Mouse (Mus musculus) embryonic facial prominence, embryonic 12.5 days (tissue): ENCODE results near the gene Lipi. TPM values are rescaled to one million over a fixed set of nuclear protein-coding genes. Genes with fewer than 3 reads are reported as not detected.

Source experiments
- ATAC-seq: fragments of 200-750 bp; cut with Nextera tagmentation; 2 replicates; pipeline ENCODE4 v1.8.0; 2017; ENCODE audit not compliant: insufficient number of reproducible peaks, insufficient read depth, low FRiP score, low TSS enrichment
- H3K27ac ChIP-seq: fragments of 300-500 bp; sonication (generic); 2 replicates; pipeline ENCODE4 v1.5.1; 2016; ENCODE audit warnings: mild to moderate bottlenecking
- H3K27me3 ChIP-seq: fragments of 300-500 bp; sonication (generic); 2 replicates; pipeline ENCODE4 v1.6.1; 2016; ENCODE audit warnings: mild to moderate bottlenecking, moderate library complexity
- H3K36me3 ChIP-seq: fragments of 300-500 bp; sonication (generic); 2 replicates; pipeline ENCODE4 v1.6.1; 2016; ENCODE audit warnings: mild to moderate bottlenecking
- H3K4me1 ChIP-seq: fragments of 300-500 bp; sonication (generic); 2 replicates; pipeline ENCODE4 v1.6.1; 2016
- H3K4me2 ChIP-seq: fragments of 300-500 bp; sonication (generic); replicated peaks from 2 replicates; pipeline ENCODE4 v1.6.1; 2016; ENCODE audit warnings: mild to moderate bottlenecking, moderate library complexity
- H3K4me3 ChIP-seq: fragments of 300-500 bp; sonication (generic); 2 replicates; pipeline ENCODE4 v1.5.1; 2016; ENCODE audit warnings: mild to moderate bottlenecking
- H3K9ac ChIP-seq: fragments of 300-500 bp; sonication (generic); 2 replicates; pipeline ENCODE4 v1.6.1; 2016; ENCODE audit warnings: mild to moderate bottlenecking, moderate library complexity
- H3K9me3 ChIP-seq: fragments of 300-500 bp; sonication (generic); 2 replicates; pipeline ENCODE4 v1.6.1; 2016; ENCODE audit warnings: mild to moderate bottlenecking, moderate library complexity
- WGBS: fragments of 180-500 bp; shearing (Covaris S2); methylation state at CpG from one replicate; pipeline ENCODE4 v1.1.7; 2016; 5-methylcytosine and 5-hydroxymethylcytosine counted together
- polyA plus RNA-seq: library from polyadenylated mRNA; unstranded; fragments of >200 nt; fragmentation: Nextera tagmentation; extraction: Ambion mirVana; gene quantifications from 2 replicates; pipeline ENCODE4 v1.2.1, GENCODE M21; 2016

The Lipi gene
- polyA plus RNA-seq, 1 experiment from 2014 or later = not detected

- no peaks in the 10 kb centered on the region for H3K4me1 ChIP-seq
- H3K9ac ChIP-seq = no peak overlapping the region
- no peaks in the 10 kb centered on the region for H3K27me3 ChIP-seq
- ATAC-seq = no peak
- WGBS = 89% methylated on average over 7 of the region's 7 CpGs
- no peak overlapping the region for H3K4me2 ChIP-seq
- no peak overlapping the region for H3K4me3 ChIP-seq
- H3K9me3 ChIP-seq = no peaks in the 10 kb centered on the region
- no peaks in the 10 kb centered on the region for H3K36me3 ChIP-seq
- no peak overlapping the region for H3K27ac ChIP-seq
Observed at GRCm38 (mm10) chr16:75537784-75538565, 47.9 kb downstream of the Lipi start.

- 22% methylated on average over 1 of the region's 1 CpGs for WGBS
- Histone ChIP-seq H3K4me2 (no peak overlapping the region), H3K27me3 (no peaks in the 10 kb centered on the region), H3K9me3 (no peaks in the 10 kb centered on the region), H3K27ac (no peak overlapping the region), H3K4me3 (no peak overlapping the region), H3K36me3 (no peaks in the 10 kb centered on the region), H3K9ac (no peak overlapping the region), H3K4me1 (no peaks in the 10 kb centered on the region)
- ATAC-seq = no peak
Observed at GRCm38 (mm10) chr16:75531705-75532104, 54.2 kb downstream of the Lipi start.

GRCm38 (mm10) chr16:75496568-75496967 lies 89.3 kb downstream of the Lipi start:
- H3K36me3 ChIP-seq = no peaks in the 10 kb centered on the region
- no peak overlapping the region for H3K9ac ChIP-seq
- 94% methylated on average over 4 of the region's 4 CpGs for WGBS
- no peaks in the 10 kb centered on the region for H3K27me3 ChIP-seq
- H3K4me3 ChIP-seq = no peak overlapping the region
- no peak overlapping the region for H3K4me2 ChIP-seq
- ATAC-seq = no peak
- H3K27ac ChIP-seq = no peak overlapping the region
- no peaks in the 10 kb centered on the region for H3K4me1 ChIP-seq
- no peaks in the 10 kb centered on the region for H3K9me3 ChIP-seq

Other genes starting within 250 kb of the Lipi start
- gene Rbm11, start 6.8 kb upstream of the Lipi start, polyA plus RNA-seq = 0.45 and 0.99 TPM in 2 replicates
- 34.6 and 38.9 TPM in 2 replicates for gene Hspa13, start 181.0 kb upstream of the Lipi start, polyA plus RNA-seq